Mouse (Mus musculus) lung, adult 2 months (tissue): ENCODE results near the gene Tarbp1.

ENCODE experiments used
- CTCF ChIP-seq: fragments of 200-500 bp; IDR thresholded peaks from 2 replicates; pipeline ENCODE4 v1.5.1; 2011; ENCODE audit warnings: mild to moderate bottlenecking, low read length, control low read depth; ENCODE audit not compliant: insufficient read depth
- POLR2A ChIP-seq: fragments of 200-500 bp; IDR thresholded peaks from 2 replicates; pipeline ENCODE4 v1.6.1; 2011; ENCODE audit warnings: low read depth, mild to moderate bottlenecking, control low read depth, low read length, borderline replicate concordance; ENCODE audit errors: extremely low read depth

GRCm38 (mm10) chr8:126455383-126455782 lies 19.5 kb downstream of the Tarbp1 start:
- no peak for TF ChIP-seq CTCF
- no peak for TF ChIP-seq POLR2A
